Mouse (Mus musculus) 416B (cell line): ENCODE results near the gene Wdr1.
"Not testable (repeated sequence)": the region's sequence is repeated elsewhere in the genome, so short reads cannot be mapped to it uniquely, and the experiment has no call there.

Source experiments
- DNase-seq: peaks from one replicate; pipeline ENCODE4 v3.0.0; 2011; ENCODE audit warnings: low read depth

Gene Wdr1

GRCm38 (mm10) chr5:38563121-38563520 lies at the start of gene Wdr1:
Gene Wdr1 (minus strand): TSS chr5:38563221.
- no peak for DNase-seq

DNA sequence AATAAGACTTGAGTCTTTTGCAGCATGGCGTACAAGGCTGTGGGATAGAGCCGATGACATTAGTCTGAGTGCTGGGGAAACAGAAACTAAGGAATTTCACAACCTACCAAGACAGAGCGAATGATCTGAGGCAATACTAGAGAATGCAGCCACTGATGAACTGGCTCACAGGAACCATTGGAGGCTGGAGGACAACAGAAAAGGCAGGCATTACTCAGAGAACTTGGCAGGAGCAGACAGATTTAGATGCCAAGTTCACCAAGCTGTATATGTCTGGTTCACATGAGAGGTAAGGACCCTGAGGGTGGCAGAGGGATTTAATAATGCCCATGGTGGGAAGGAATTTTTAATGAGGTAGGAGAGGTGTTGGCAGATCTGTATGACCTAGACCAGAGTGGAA lies 48.1 kb upstream of the Wdr1 start:
- DNase-seq, result peak; percentile 5

DNA sequence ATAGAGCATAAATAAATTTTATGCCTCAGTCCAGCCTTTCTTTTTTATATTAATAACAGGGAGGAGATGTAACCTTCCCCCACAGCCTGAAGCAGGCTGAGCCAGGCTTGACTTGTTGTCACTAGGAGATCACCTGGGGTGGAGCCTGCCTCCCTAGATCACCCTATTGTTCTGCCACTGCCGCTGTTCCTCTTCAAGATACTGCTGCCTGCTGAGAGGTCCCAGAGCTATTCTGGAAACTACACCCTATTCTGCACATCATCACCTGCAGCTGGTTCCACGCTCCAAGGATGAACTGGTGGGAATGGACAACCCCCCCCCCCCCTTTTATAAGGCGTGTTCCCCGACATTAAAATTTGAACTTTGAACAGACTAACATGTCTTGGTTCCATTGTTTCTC lies 45.2 kb upstream of the Wdr1 start:
- DNase-seq, result not testable (repeated sequence)

DNA sequence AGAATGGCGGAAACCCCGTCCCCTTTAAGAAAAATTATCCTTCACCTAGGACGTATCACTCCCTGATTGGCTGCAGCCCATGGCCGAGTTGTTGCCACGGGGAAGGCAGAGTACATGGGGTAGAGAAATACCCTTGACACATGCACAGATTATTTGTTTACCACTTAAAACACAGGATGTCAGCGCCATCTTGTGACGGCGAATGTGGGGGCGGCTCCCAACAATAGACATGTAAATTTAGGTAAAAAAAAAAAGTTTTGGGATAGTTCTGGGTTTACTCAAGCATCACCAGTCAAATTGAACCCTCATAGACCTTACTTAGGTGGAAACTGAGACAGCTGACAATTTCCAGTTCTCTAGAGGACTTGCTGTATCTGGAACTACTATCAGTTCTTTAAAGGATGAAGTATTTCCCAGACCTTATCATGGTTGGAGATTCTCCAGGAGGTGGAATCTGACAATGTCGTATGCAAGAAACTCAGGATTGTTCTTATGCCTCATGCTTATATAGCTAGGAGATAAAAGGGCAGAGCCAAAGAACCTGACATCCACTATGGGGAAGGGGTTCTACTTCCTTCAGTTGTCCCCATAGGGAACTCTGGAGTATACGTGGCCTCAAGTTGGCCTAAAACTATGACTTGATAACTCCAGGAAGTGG lies 35.8 kb upstream of the Wdr1 start:
- DNase-seq, result peak; percentile 17

- DNase-seq, result peak; percentile 81
Observed at GRCm38 (mm10) chr5:38588924-38589323, 25.9 kb upstream of the Wdr1 start.

- DNase-seq, result peak; percentile 48
Observed at GRCm38 (mm10) chr5:38585450-38585849, 22.4 kb upstream of the Wdr1 start.

DNA sequence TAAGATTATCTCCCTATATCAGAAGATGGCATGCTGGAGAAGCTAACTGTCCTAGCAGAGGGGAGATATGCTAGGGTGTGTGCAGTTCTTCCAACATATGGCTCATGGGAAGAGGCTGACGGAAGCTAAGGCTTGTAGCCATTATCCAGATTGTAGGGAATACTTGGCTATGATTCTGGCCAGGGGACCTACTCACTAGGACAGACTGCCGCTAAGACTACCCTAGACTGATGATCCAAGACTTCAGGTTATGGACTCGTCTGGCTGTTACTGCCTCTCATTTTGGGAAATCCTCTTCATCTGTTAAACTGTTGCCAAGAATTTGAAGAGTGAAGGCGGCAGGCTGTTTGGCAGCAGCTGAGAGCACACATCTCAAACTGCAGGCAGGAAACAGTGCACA lies 20.0 kb upstream of the Wdr1 start:
- no peak for DNase-seq

DNA sequence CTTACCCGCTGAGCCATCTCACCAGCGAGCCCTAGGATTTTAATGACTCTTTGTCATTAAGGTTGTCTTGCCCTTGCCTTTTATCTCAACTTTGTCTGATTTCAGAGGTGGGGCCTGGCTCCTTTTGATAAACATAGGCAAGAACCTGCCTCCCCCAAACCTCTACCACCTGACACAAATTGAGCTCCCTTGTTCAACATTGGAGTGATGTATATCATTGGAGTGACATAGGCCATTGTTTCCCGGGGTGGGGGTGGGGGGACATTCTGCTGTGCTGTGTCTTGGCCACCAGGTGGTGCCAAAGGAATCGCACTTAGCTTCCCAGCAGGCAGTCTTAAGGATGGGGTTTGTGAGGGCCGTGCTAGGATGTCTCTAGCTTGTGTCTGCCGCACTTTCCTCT lies 17.7 kb upstream of the Wdr1 start:
- DNase-seq, result peak; percentile 59

DNA sequence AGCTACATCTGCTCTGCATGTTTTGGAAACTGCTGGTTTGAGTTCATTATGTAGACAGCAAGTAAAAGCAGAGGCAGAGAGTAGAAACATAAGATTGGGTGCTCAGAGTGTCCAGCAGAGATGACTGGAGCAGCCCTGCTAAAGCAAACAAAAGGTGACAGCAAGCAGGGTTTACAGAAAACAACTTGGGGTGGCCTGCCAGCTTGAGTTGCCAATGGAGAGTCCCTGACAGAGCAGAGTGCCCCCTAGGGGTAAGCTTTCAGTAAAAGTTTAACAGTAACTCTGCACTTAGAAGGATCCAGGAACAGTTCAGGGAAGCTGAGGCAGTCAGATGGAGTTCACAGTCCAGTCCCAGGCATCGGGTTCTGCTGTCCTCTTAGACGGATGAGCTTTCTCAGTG lies 7.9 kb upstream of the Wdr1 start:
- peak; percentile 27 for DNase-seq

DNA sequence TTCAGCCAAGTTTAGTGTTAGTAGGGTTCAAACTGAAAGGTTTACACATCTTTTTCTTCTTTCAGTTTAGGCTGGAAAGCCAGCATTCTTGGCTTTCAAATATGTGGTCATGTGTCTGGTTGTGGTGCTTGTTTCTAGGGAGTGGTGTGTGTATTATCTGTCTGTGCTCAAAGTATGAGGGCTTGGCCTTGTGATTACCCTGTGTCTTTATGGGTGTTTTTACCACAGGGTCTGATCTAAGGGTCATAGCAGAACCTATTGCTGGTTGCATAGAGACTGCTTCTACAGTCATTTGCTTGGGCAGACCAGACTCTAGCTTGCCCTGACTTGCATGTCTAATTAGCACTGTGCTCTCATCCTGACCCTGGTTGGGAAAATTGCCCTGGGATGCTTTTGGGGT lies 5.6 kb upstream of the Wdr1 start:
- no peak for DNase-seq

DNA sequence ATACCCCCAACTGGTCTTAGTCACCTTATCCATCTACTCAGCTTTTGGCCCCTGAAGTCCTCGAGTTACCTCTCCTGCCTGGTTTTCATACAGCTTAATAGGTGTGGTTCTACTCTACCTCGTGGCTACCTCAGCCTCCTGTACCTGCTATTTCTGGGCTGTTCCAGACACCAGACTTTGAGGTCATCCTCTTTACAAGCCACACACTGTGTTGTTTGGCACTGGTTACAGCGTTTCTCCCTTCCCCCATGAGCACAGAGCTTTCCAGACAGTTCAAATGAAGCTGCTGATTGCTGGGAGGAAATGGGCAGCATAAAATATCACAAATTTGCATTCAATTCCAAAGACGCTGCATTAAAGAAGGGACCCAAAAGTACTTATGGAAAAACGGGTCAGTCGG lies 1.8 kb upstream of the Wdr1 start:
- DNase-seq, result no peak

- peak; percentile 96 for DNase-seq
Observed at GRCm38 (mm10) chr5:38561426-38562024, 1.5 kb downstream of the Wdr1 start.

DNA sequence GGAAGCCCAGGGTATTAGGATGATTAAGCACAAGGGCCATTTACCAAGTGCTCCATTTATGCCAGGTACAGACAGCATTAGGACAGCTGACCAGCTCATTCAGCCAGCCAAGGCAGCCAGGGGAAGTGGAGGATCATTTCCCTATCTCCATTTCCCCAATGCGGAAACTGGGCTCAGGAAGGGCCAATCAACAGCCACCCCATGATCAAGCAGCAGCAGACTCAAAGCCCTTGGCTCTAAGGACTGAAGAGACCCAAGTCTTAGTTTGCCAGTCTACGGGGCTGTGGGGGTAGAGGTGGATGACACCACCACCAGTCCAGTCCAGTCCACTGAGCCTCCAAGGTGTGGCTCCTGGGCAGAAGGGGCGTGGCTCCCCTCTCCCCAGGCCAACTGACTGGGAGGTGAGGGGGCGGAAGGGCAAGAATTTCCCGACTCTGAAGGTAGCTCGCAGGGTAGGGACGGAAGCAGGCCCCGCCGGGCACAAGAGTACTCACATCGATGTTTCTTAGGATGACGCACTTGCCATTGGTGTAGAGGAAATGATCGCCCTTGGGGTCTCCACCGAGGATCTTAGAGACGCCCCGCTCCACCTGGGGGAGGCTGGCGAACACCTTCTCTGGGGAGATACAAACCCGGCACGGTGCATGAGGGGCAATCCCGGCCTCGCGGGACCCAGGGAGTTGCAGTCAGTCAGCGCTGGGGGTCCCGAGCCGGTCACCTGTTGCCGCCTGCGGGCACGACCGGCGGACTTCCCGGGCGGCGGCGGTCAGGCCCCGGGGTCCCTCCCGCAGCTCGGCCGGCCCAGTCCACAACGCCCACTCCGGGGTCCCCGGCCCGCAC lies 2.2 kb downstream of the Wdr1 start:
- DNase-seq, result peak; percentile 57

DNA sequence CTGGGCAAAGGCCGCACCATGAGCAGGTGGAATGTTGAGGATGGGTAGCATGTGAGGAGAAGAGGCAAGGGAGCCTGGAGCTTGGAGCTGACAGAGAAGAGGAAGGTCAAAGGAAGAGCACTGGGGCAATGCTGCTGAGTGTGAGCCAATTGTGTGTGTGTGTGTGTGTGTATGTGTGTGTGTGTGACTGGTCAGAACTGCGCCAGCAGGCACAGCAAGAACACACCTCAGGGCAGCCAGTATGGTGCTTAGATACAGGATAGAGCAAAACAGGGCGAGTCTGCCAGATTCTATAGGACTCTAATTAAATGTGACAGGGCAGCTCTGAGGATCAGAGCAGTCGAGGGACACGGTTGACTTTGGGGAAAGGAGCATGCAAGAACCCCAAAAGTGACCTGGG lies 4.2 kb downstream of the Wdr1 start:
- no peak for DNase-seq

- no peak for DNase-seq
Observed at GRCm38 (mm10) chr5:38557811-38558210, 5.2 kb downstream of the Wdr1 start.

DNA sequence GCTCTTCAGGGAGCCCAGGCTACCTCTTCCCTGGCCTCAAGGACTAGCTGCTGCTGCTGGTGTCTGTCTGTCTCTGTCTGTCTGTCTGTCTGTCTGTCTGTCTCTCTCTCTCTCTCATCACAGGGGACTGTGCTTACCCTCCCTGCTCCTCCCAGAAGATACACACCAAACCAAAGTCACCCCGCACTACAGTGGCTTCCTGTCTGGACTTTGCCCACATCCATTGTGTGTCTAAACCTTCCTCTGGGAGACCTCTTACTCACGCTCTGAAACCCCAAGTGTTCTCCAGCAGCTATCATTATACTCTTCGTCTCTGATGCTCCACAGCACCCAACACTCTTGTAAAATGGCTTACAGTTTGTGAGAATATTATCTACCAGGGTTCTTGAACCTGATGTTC lies 6.6 kb downstream of the Wdr1 start:
- DNase-seq, result peak; percentile 28

- DNase-seq, result peak; percentile 74
Observed at GRCm38 (mm10) chr5:38553953-38554352, 9.1 kb downstream of the Wdr1 start.

DNA sequence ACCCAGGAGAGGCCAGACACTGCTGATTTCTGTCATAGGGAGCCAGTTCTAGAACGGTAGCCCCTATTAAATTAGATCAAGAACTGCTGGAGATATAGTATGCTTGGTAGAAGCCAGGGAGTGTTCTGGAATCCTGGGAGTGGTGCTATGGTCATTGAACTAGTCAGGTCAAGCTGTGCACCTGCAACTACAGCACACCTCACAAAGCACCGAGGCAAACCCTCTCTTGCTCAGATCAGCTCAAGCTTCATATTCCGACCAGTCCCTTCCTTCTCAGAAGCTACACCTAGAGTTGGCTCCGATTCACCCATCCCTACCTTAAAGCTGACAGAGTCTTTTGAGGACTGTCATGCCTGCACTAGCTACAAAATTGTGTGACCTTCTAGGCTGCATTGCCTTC lies 9.5 kb downstream of the Wdr1 start:
- DNase-seq, result no peak

DNA sequence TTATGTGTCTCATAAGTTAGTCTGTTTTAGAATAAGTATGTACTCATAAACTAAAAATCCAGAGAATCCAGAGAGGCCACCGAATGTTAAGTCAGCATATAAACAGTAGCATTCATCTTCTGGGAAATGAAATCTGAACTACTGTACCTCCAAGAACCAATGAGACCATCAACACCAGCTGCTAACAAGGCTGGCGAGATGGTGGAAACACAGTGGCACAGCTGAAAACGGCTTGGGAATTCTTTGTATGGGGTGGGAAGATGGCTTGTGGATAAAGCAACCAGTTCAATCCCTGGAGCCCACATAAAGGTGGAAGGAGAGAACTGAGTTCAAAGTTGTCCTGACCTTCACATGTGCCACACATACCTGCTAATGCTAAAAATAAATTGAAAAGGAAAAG lies 10.4 kb downstream of the Wdr1 start:
- DNase-seq, result no peak

DNA sequence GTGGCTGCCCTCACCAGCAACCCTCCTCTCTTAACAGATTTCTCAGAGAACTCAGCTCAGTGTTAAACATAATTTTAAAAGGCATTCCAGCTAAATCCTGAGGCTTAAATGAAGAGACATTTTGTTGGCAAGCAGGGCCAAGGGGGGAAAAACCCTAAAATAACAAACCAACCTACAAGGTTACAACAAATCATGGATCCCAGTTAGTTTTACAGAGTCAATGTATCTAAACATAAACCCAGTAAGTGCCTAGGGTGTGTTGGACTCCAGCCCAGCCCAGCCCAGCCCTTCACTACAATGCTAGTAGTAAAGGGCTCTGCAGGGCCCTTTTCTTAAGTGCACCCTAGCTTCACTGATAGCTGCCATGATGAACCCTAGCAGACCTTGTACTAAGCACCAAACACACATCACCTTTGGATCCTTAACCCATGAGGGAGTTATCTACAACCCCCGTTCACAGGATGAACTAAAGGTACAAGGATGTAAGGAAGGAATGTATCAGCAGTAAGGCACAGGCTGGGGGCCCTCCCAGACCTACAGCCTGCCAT lies 12.7 kb downstream of the Wdr1 start:
- DNase-seq, result no peak

- DNase-seq, result no peak
Observed at GRCm38 (mm10) chr5:38549461-38549909, 13.5 kb downstream of the Wdr1 start.

GRCm38 (mm10) chr5:38547375-38547774 lies 15.6 kb downstream of the Wdr1 start:
- DNase-seq, result no peak
